Comparison of ENCODE assay signal across 8 mouse cellular contexts in genomic region chr4:123104651-123105450, GRCm38 (mm10). TPM values are rescaled to one million over a fixed set of nuclear protein-coding genes. Genes with fewer than 3 reads are reported as not detected.
A peak's percentile ranks its signal among the peaks of the same experiment; 100 is the strongest.
DNase-seq lines count a peak whose midpoint lies in the region; ATAC-seq and TF ChIP-seq lines count a peak whose summit lies in the region.

Gene Bmp8b, plus strand, starts transcription at chr4:123105165.

- ATAC-seq in intestine, embryonic 15.5 days: peak; percentile 82

- no peak for TF ChIP-seq CTCF in E14TG2a.4 (conservative IDR thresholded peaks at IDR 0.05; ENCODE audit: low read length)
- no peak for TF ChIP-seq CTCF in lung, adult 2 months (IDR thresholded peaks at IDR 0.05; ENCODE audit: insufficient read depth, low read length)

- peak within 1 kb of the TSS; percentile 67 for H3K4me2 ChIP-seq in intestine, embryonic 15.5 days (replicated peaks)

- peaks cover 8% of the 10 kb centered on the region for H3K4me1 ChIP-seq in E14TG2a.4 (replicated peaks; ENCODE audit: low read depth, low read length)
- H3K4me1 ChIP-seq in intestine, embryonic 15.5 days (replicated peaks): peaks cover 13% of the 10 kb centered on the region; the same call in 1 of the 2 replicates
- no peaks in the 10 kb centered on the region for H3K4me1 ChIP-seq in lung, adult 2 months (ENCODE audit: control insufficient read depth, insufficient read depth, low read length)

- WGBS in intestine, embryonic 15.5 days: 5% methylated on average over 75 of the region's 75 CpGs
- WGBS in lung, adult 2 months: 7% methylated on average over 75 of the region's 75 CpGs

- H3K4me3 ChIP-seq in E14TG2a.4 (replicated peaks; ENCODE audit: low read length): peak within 1 kb of the TSS; percentile 84
- H3K4me3 ChIP-seq in intestine, embryonic 15.5 days (replicated peaks): peak within 1 kb of the TSS; percentile 36
- H3K4me3 ChIP-seq in lung, adult 2 months (replicated peaks; ENCODE audit: extremely low read depth, low read depth, low read length): no peak within 1 kb of the TSS

- no peaks in the 10 kb centered on the region for H3K9me3 ChIP-seq in E14TG2a.4 (ENCODE audit: low read length)
- H3K9me3 ChIP-seq in intestine, embryonic 15.5 days: no peaks in the 10 kb centered on the region

- peaks cover 70% of the 10 kb centered on the region for H3K27me3 ChIP-seq in E14TG2a.4 (ENCODE audit: insufficient read depth, low read length)
- peaks cover 27% of the 10 kb centered on the region for H3K27me3 ChIP-seq in intestine, embryonic 15.5 days (replicated peaks)

- H3K9ac ChIP-seq in intestine, embryonic 15.5 days: peak within 1 kb of the TSS; percentile 32; the same call in 1 of the 2 replicates

- peak; percentile 12 for DNase-seq in embryo, embryonic 9.5 days (ENCODE audit: extremely low spot score)
- peak; percentile 23 for DNase-seq in lung, adult 2 months
- peak; percentile 19 for DNase-seq in retina, postnatal 1 day
- DNase-seq in spleen, adult 12 weeks (ENCODE audit: low spot score): no peak
- DNase-seq in thymus, postnatal 25 days: no peak
- DNase-seq in spleen, postnatal 10 days (ENCODE audit: low spot score in 2 of 2): no peak

- no peak for TF ChIP-seq POLR2A in lung, adult 2 months (IDR thresholded peaks at IDR 0.05; ENCODE audit: borderline replicate concordance, extremely low read depth, low read depth, low read length)

- no peaks in the 10 kb centered on the region for H3K36me3 ChIP-seq in E14TG2a.4 (ENCODE audit: insufficient read depth, low read length)
- no peaks in the 10 kb centered on the region for H3K36me3 ChIP-seq in intestine, embryonic 15.5 days

- no peak within 1 kb of the TSS for H3K27ac ChIP-seq in intestine, embryonic 15.5 days

RNA-seq across cellular contexts. Expression of gene Bmp8b, which starts in this region (rescaled TPM):
- 0.27 and 0.44 TPM in 2 replicates for polyA plus RNA-seq in intestine, embryonic 15.5 days (2015; fragmentation: Nextera tagmentation; extraction: Ambion mirVana)
- polyA plus RNA-seq in lung, adult 2 months (2012; rRNA removed): 0.06 and 0.07 TPM in 2 replicates

Comparison
In these comparisons a context has a peak if more than half of its experiments do, and no peak if none do; other contexts are left out.
1. Peak in ATAC-seq, H3K4me3 ChIP-seq, H3K9ac ChIP-seq and H3K4me2 ChIP-seq in intestine, embryonic 15.5 days; RNA of the gene not detected or under 1 TPM.
2. Peak in DNase-seq in lung, adult 2 months; RNA of the gene not detected or under 1 TPM.
3. DNase-seq: peak in embryo, embryonic 9.5 days (single experiment) and retina, postnatal 1 day (single experiment); none in spleen, adult 12 weeks (single experiment), thymus, postnatal 25 days (single experiment) and spleen, postnatal 10 days (0 of 2).